Mouse (Mus musculus) left cerebral cortex, postnatal 36 days (tissue): Measurements from ENCODE around the gene Slc2a3. TPM values are rescaled to one million over a fixed set of nuclear protein-coding genes. Genes with fewer than 3 reads are reported as not detected.

Experiments
- DNase-seq, 2 experiments: peaks; one replicate each; pipeline ENCODE4 v3.0.0; 2021 to 2022; ENCODE audit warnings: low spot score in 2 of 2, mixed read lengths in 1 of 2
- intact Hi-C: fragments of 180-260 bp; cut with DNase I; formaldehyde crosslinking; loops from one replicate; pipeline ENCODE4 v1.15.1; 2025
- total RNA-seq, 2 experiments: library from RNA; stranded (reverse); gene quantifications; 2 replicates each; pipeline ENCODE4 v1.2.3; 2021

Gene Slc2a3
- total RNA-seq, 2 experiments from 2014 or later = 125 to 138 TPM

- DNase-seq = no peak
- intact Hi-C loops = no loop called here
These were observed 35.1 kb downstream of the Slc2a3 start for GRCm38 (mm10) chr6:122766145-122766968.

GRCm38 (mm10) chr6:122765298-122765956 is 36.0 kb downstream of the Slc2a3 start:
- no peak for DNase-seq
- intact Hi-C loops = loop anchor here (2.0 kb wide), 1 partner anchor 21 kb away; no protein-coding TSS in a partner anchor

GRCm38 (mm10) chr6:122764446-122765297 is 36.8 kb downstream of the Slc2a3 start:
- DNase-seq = peak; percentile 81 to 82
- intact Hi-C loops = loop anchor here (1.0 to 5.0 kb wide), 3 partner anchors 22 to 48 kb away; no protein-coding TSS in a partner anchor

GRCm38 (mm10) chr6:122763844-122764445 is 37.5 kb downstream of the Slc2a3 start:
- no peak for DNase-seq
- intact Hi-C loops = loop anchor here (1.0 to 5.0 kb wide), 3 partner anchors 22 to 48 kb away; no protein-coding TSS in a partner anchor

GRCm38 (mm10) chr6:122762952-122763700 is 38.3 kb downstream of the Slc2a3 start:
- no peak for DNase-seq
- intact Hi-C loops = loop anchor here (5.0 kb wide), 1 partner anchor 49 kb away; no protein-coding TSS in a partner anchor

- intact Hi-C loops = loop anchor here (5.0 kb wide), 1 partner anchor 50 kb away; no protein-coding TSS in a partner anchor
These were observed 39.0 kb downstream of the Slc2a3 start for GRCm38 (mm10) chr6:122762480-122762879.

GRCm38 (mm10) chr6:122761901-122762300 is 39.5 kb downstream of the Slc2a3 start:
- no peak for DNase-seq
- intact Hi-C loops = loop anchor here (5.0 kb wide), 1 partner anchor 50 kb away; no protein-coding TSS in a partner anchor

More at GRCm38 (mm10) chr6:122762480-122762879, 39.0 kb downstream of the Slc2a3 start:
- DNase-seq = no peak

GRCm38 (mm10) chr6:122761011-122761599 is 40.3 kb downstream of the Slc2a3 start:
- intact Hi-C loops = loop anchor here (5.0 kb wide), 1 partner anchor 51 kb away; no protein-coding TSS in a partner anchor
- peak; percentile 82 to 86 for DNase-seq

GRCm38 (mm10) chr6:122758732-122759131 is 42.7 kb downstream of the Slc2a3 start:
- intact Hi-C loops = no loop called here
- no peak for DNase-seq

- intact Hi-C loops = no loop called here
- no peak for DNase-seq
These were observed 45.5 kb downstream of the Slc2a3 start for GRCm38 (mm10) chr6:122755913-122756312.

GRCm38 (mm10) chr6:122750579-122750978 is 50.9 kb downstream of the Slc2a3 start:
- no peak for DNase-seq
- intact Hi-C loops = no loop called here

- intact Hi-C loops = loop anchor here (5.0 kb wide), 1 partner anchor 58 kb away; the partner anchor contains the start of gene Slc2a3
- no peak for DNase-seq
These were observed 56.8 kb downstream of the Slc2a3 start for GRCm38 (mm10) chr6:122744505-122745249.

- DNase-seq = no peak
- intact Hi-C loops = loop anchor here (5.0 kb wide), 1 partner anchor 59 kb away; the partner anchor contains the start of gene Slc2a3
These were observed 58.1 kb downstream of the Slc2a3 start for GRCm38 (mm10) chr6:122743353-122743752.

GRCm38 (mm10) chr6:122742228-122742899 is 59.1 kb downstream of the Slc2a3 start:
- DNase-seq = peak; percentile 70 to 71
- intact Hi-C loops = loop anchor here (1.0 to 5.0 kb wide), 2 partner anchors 22 to 60 kb away; partner anchors contain the start of gene Slc2a3

GRCm38 (mm10) chr6:122741460-122742227 is 59.8 kb downstream of the Slc2a3 start:
- intact Hi-C loops = loop anchor here (1.0 to 5.0 kb wide), 2 partner anchors 23 to 61 kb away; partner anchors contain the start of gene Slc2a3
- peak in 1 of 2 experiments; percentile 45 for DNase-seq
